Mouse (Mus musculus) retina, postnatal 1 day (tissue): ENCODE data around the gene Aass.

Experiments
- DNase-seq: peaks from one replicate; pipeline ENCODE4 v3.0.0-alpha.2; 2012

The Aass gene

DNA sequence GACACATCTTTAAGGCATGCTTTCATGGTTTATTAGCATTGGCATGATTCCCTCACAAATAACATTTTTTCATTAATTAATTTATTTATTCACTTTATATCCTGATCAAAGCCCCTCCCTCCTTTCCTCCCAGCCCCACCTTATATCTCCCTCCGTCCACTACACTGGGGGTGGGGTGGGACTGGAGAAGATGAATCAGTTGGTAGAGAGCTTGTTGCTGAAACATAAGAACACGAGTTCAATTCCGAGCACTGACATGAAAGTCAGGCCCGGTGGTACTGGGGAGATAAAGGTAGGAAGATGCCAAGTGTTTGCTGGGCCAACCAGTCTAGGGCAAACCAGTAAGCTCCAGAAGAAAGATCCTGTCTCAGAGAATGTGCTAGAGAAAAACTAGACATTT lies 84.0 kb downstream of the Aass start:
- DNase-seq, result no peak

DNA sequence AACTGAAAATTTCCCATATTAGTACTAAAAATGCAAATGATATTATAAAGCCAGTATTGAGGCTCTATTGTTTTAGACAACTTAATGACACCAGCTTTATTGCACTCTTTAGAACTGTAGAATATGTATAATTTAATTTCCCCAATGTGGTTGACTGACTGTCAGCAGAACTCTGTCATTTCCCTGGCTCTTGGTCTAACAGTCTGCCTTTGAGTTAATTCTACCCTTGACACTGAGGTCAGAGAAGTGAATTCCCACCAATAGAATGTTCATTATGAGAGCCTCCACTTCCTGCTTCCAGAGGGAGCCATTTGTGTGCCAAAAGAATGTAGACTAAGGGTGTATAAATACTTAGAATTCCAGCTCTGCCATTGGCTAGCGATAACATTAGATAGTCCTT lies 104.5 kb downstream of the Aass start:
- DNase-seq, result no peak
